Mouse (Mus musculus) heart, adult 2 months (tissue): ENCODE results near the gene Poldip2. TPM values are rescaled to one million over a fixed set of nuclear protein-coding genes. Genes with fewer than 3 reads are reported as not detected.

Experiments
- DNase-seq, 2 experiments: peaks; one replicate each; pipeline ENCODE4 v3.0.0; 2021
- H3K27ac ChIP-seq: fragments of 200-600 bp; 2 replicates; pipeline ENCODE4 v1.8.1; 2022
- H3K27me3 ChIP-seq: fragments of 200-500 bp; 2 replicates; pipeline ENCODE4 v1.6.1; 2012; ENCODE audit warnings: mild to moderate bottlenecking, low read length, inconsistent platforms, mixed read lengths; ENCODE audit not compliant: control insufficient read depth, insufficient read depth
- H3K36me3 ChIP-seq: fragments of 200-500 bp; 2 replicates; pipeline ENCODE4 v1.6.1; 2012; ENCODE audit warnings: low read length, inconsistent platforms; ENCODE audit not compliant: control insufficient read depth, insufficient read depth
- H3K4me1 ChIP-seq: fragments of 200-500 bp; 2 replicates; pipeline ENCODE4 v1.6.1; 2011; ENCODE audit warnings: low read length; ENCODE audit not compliant: control insufficient read depth, insufficient read depth
- H3K4me3 ChIP-seq: fragments of 200-600 bp; 2 replicates; pipeline ENCODE4 v1.8.1; 2022
- H3K79me2 ChIP-seq: fragments of 200-500 bp; replicated peaks from 2 replicates; pipeline ENCODE4 v1.6.1; 2012; ENCODE audit warnings: mild to moderate bottlenecking, inconsistent platforms, low read length, moderate library complexity, mixed read lengths; ENCODE audit not compliant: control insufficient read depth, insufficient read depth
- H3K9ac ChIP-seq: fragments of 200-500 bp; 2 replicates; pipeline ENCODE4 v1.6.1; 2012; ENCODE audit warnings: low read depth, mild to moderate bottlenecking, control low read depth, inconsistent platforms, low read length, mixed read lengths
- CTCF ChIP-seq: fragments of 200-600 bp; IDR thresholded peaks from 2 replicates; pipeline ENCODE4 v1.8.1; 2022; ENCODE audit warnings: antibody characterized with exemption, mild to moderate bottlenecking, moderate library complexity
- EP300 ChIP-seq: fragments of 200-500 bp; IDR thresholded peaks from 2 replicates; pipeline ENCODE4 v1.6.1; 2011; ENCODE audit warnings: low read depth, low read length, control low read depth; ENCODE audit not compliant: insufficient read depth
- POLR2A ChIP-seq: fragments of 200-500 bp; IDR thresholded peaks from 2 replicates; pipeline ENCODE4 v1.6.1; 2011; ENCODE audit warnings: mild to moderate bottlenecking, low read depth, low read length, control low read depth; ENCODE audit not compliant: insufficient read depth
- WGBS: fragments of 180-500 bp; shearing (Covaris S2); methylation state at CpG from one replicate; pipeline ENCODE4 v1.1.7; 2018; 5-methylcytosine and 5-hydroxymethylcytosine counted together
- intact Hi-C: fragments of 180-260 bp; cut with DNase I; formaldehyde crosslinking; loops from one replicate; pipeline ENCODE4 v1.15.1; 2025
- polyA plus RNA-seq: library from polyadenylated mRNA; depleted of rRNA; stranded (reverse); fragments of >200 nt; gene quantifications from 2 replicates; pipeline ENCODE4 v1.2.3, GENCODE M21; 2012
- total RNA-seq, 2 experiments: library from RNA; stranded (reverse); gene quantifications; 2 replicates each; pipeline ENCODE4 v1.2.3; 2021

The Poldip2 gene
- total and polyA plus RNA-seq, 3 experiments, result 102 to 140 (median 127) TPM

DNA sequence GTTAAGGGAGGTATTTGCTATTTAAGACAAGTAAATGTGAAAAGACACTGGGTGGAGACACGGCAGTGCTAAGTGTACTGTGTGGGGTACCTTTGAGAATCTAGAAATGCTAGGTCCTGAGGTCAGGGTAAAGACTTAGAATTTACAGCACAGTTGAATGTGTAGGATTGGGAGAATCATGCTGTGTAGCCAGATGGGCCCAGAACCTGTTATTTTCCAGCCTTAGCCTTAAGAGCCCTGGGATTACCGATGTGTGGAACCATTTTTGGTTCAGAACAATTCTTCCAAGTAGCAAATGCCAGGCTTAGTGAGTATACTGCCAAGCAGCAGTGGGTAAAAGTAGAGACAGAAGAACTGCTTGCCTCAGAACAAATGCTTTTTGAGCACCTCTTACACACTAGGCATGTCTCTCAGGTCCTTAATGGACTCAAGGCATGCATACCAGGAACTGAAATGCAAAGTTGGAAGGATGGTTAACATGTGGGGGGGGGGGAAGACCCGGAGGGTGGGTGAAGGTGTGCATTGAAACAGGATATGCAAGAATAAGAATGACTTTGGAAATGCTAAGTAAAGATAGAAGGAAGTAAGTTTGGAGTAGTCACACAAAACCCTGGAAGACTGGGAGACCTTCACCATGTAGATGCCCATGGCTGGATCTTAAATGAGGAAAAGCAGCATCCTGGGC is 1.3 kb downstream of the Poldip2 start:
- no peak for DNase-seq
- peak overlapping the region; percentile 96; the same call in 1 of the 2 replicates for H3K4me3 ChIP-seq
- WGBS, result 68% methylated on average over 3 of the region's 3 CpGs
- H3K36me3 ChIP-seq, result no peaks in the 10 kb centered on the region; the same call in 1 of the 2 replicates
- H3K79me2 ChIP-seq, result no peaks in the 10 kb centered on the region
- no peak overlapping the region for H3K27ac ChIP-seq
- intact Hi-C loops, result no loop called here
- no peak overlapping the region for H3K9ac ChIP-seq
- no peaks in the 10 kb centered on the region for H3K4me1 ChIP-seq
- H3K27me3 ChIP-seq, result no peaks in the 10 kb centered on the region
- no peak for TF ChIP-seq POLR2A
- TF ChIP-seq EP300, result no peak
- no peak for TF ChIP-seq CTCF

DNA sequence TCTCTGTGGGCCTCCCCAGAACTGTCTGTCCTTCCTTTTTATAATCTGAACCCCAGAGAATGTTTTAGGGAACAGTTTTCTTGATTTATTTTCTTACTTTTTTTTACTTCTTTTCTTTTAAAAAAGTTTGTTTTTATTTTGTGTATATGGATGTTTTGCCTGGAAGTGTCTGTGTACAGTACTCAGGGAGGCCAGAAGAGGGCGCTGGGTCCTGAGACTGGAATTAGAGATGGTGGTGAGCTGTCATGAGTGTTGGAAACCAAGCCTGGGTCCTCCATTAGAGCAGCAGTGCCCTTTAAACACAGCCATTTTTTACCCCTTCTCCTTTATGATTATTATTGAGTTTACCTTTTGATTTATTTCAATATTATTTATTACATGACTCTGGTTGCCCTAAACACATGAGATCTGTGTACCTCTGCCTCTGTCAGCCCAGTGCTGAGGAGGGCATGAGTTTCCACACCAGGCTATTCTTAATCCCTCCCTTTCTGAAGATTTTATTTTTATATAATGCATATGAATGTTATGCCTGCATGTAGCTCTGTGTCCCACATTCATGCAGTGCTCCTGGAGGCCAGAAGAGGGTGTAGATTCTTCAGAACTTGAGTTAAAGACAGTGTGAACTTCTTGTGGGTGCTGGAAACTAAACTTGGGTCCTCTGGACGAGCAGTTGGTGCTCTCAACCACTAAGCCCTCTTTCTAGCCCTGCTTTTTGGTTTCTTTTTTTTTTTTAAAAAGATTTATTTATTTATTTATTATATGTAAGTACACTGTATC is 3.7 kb downstream of the Poldip2 start:
- H3K36me3 ChIP-seq, result no peaks in the 10 kb centered on the region; the same call in 1 of the 2 replicates
- intact Hi-C loops, result no loop called here
- H3K79me2 ChIP-seq, result no peaks in the 10 kb centered on the region
- TF ChIP-seq POLR2A (no peak), CTCF (peak; percentile 52)
- H3K27ac ChIP-seq, result no peak overlapping the region
- H3K4me3 ChIP-seq, result no peak overlapping the region
- WGBS, result 70% methylated on average over 2 of the region's 2 CpGs
- H3K9ac ChIP-seq, result no peak overlapping the region
- no peaks in the 10 kb centered on the region for H3K4me1 ChIP-seq
- no peaks in the 10 kb centered on the region for H3K27me3 ChIP-seq
- no peak for DNase-seq

DNA sequence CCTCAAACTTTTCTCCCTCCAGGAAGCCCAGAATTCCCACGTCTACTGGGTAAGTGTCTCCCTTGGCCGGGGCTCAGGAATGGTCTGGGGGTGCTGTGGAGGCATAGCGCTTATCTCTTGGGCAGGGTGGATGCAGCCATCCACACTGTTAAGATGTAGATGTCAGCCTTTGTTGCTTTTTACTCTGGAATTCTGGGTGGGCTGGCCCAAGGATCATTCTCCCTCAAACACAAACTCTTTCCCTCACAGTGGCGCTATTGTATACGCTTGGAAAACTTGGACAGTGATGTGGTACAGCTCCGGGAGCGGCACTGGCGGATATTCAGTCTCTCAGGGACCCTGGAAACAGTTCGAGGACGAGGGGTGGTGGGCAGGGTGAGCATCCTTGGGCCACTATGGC is 6.9 kb downstream of the Poldip2 start:
- Histone ChIP-seq H3K9ac (no peak overlapping the region), H3K4me3 (no peak overlapping the region), H3K27me3 (no peaks in the 10 kb centered on the region), H3K4me1 (peaks cover 5% of the 10 kb centered on the region), H3K79me2 (no peaks in the 10 kb centered on the region), H3K27ac (no peak overlapping the region), H3K36me3 (peaks cover 18% of the 10 kb centered on the region)
- WGBS, result 75% methylated on average over 10 of the region's 10 CpGs
- no peak for DNase-seq
- TF ChIP-seq EP300 (no peak), POLR2A (0 out of 2 replicates have a peak, but pooled peaks have one; percentile 6)
- intact Hi-C loops, result no loop called here

DNA sequence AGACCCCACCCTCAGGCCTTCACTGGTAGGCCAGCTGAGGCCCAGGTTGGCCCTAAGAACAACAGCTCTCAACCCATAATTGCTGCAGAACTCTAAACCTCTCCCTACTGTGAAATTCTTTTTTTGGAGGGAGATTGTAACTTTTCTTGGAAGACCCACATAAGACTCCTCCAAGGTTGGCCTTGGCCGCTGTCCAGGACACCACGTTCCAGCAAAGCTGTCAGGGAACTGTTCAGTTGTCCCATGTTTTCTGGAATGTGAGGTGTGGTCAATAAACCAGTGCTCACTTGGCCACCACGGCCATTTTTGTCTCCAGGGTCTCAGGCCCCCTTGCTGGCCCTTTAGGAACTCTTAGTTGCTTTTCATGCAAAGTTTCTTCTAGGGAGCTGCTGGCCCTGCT is 9.9 kb downstream of the Poldip2 start:
- TF ChIP-seq POLR2A (no peak), CTCF (no peak), EP300 (no peak)
- no peak overlapping the region for H3K4me3 ChIP-seq
- H3K36me3 ChIP-seq, result peaks cover 21% of the 10 kb centered on the region
- WGBS, result 59% methylated on average over 3 of the region's 3 CpGs
- peaks cover 5% of the 10 kb centered on the region for H3K4me1 ChIP-seq
- no peaks in the 10 kb centered on the region for H3K27me3 ChIP-seq
- no peak for DNase-seq
- H3K79me2 ChIP-seq, result no peaks in the 10 kb centered on the region
- intact Hi-C loops, result loop anchor here (2.0 kb wide), 1 partner anchor 29 kb away; the partner anchor contains the start of gene Tmem97
- no peak overlapping the region for H3K9ac ChIP-seq
- H3K27ac ChIP-seq, result peak overlapping the region; percentile 33

DNA sequence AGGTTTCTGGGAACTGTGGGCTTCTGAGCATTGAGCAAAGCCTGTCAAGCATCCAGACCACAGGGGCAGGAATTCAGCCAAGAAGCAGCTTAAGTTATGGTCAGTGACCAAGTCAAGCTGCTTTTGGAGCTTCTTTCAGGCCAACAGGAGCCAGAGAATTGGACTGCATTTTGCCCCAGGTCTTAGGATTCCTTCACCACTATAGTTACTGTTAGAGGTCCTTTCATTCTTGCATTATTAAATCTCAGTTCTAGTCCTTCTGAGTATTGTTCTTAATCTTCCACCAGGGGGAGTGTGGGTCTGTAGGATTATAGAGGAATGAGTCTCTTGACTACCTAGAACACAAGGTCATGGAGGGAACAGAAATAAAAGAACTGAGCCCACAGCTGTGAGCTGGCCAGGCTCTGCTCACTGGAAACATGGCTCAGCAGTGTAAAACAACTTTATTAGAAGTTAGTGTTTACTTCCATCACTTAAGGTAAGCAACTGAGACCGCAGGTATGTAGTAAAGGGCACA is 10.5 kb downstream of the Poldip2 start:
- Histone ChIP-seq H3K4me1 (peaks cover 5% of the 10 kb centered on the region), H3K27me3 (no peaks in the 10 kb centered on the region), H3K9ac (no peak overlapping the region), H3K4me3 (no peak overlapping the region), H3K36me3 (peaks cover 21% of the 10 kb centered on the region), H3K27ac (peak overlapping the region; percentile 55), H3K79me2 (no peaks in the 10 kb centered on the region)
- DNase-seq, result peak; percentile 34 to 41
- intact Hi-C loops, result loop anchor here (2.0 kb wide), 1 partner anchor 28 kb away; the partner anchor contains the start of gene Tmem97
- 97% methylated on average over 1 of the region's 1 CpGs for WGBS
- peak; percentile 72 for TF ChIP-seq CTCF
- TF ChIP-seq EP300, result no peak
- TF ChIP-seq POLR2A, result 0 out of 2 replicates have a peak, but pooled peaks have one; percentile 7
